Mouse (Mus musculus): ENCODE measurements around the gene Spata2l. TPM values are rescaled to one million over a fixed set of nuclear protein-coding genes. Genes with fewer than 3 reads are reported as not detected.
"Not testable (repeated sequence)": the region's sequence is repeated elsewhere in the genome, so short reads cannot be mapped to it uniquely, and the experiment has no call there.

Gene Spata2l
- polyA plus RNA-seq, 1 experiment from 2014 or later = 2.8 TPM

DNA sequence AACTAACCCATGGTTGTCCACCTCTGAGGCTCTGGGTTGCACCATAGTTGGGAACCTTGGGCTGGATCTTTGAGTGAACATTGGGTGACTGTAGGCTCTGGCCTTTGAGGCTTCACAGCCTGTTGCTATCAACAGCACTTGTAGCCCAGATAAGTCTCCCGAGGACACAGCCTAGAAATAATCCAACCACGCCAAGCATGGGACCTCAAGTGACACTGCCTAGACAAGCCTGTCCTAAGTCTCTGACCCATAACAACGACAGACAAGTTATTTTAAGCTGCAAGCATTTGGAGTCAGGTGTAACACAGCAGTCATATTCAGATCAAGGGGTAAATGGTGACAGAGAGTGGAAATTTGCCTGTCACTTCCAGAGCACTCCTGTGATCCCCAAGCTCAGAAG is 20.6 kb downstream of the Spata2l start:
- WGBS = 85% methylated on average over 3 of the region's 3 CpGs
- no peak overlapping the region for H3K27ac ChIP-seq
- 0 out of 2 replicates have a peak, but pooled peaks cover 7% of the 10 kb centered on the region for H3K36me3 ChIP-seq
- no peak overlapping the region for H3K9ac ChIP-seq
- no peak overlapping the region for H3K4me2 ChIP-seq (replicated peaks)
- peaks cover 23% of the 10 kb centered on the region for H3K4me1 ChIP-seq
- H3K4me3 ChIP-seq = no peak overlapping the region
- no peak for ATAC-seq (ENCODE audit: low FRiP score)
- H3K27me3 ChIP-seq = no peaks in the 10 kb centered on the region
- H3K9me3 ChIP-seq (replicated peaks) = no peaks in the 10 kb centered on the region

DNA sequence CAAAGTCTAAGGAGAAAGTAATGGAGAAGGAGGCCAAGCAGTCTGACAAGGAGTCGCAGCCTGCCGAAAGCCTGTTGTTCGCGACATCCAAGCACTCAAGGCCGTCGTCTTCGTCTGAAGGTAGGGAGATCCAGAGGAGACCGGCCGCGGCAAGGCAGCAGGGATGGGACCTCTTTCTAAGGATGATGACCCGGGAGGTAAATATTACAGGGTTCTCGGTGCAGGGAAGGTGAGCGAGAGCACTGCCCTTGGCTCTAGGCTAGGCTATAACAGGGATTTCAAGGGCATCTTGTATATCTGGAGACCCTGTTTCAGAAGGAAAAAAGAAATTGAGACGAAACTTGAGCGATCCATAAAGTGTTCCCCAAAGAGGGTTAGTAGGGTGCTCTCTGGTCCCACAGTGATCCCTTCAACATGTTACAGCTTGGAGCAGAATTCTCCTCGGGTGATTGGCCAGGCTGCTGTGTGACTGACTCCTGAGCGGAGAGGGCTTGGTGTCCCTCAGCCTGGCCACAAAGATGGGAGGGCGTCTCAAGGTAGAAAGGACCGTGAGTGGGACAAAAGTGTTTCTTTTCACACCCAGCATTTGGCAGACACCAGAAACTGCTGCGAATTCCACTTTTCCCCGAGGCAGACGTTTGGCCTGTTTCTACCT is 22.8 kb downstream of the Spata2l start:
- 21% methylated on average over 22 of the region's 22 CpGs for WGBS
- no peaks in the 10 kb centered on the region for H3K9me3 ChIP-seq (replicated peaks)
- H3K4me1 ChIP-seq = peaks cover 23% of the 10 kb centered on the region
- H3K36me3 ChIP-seq = peaks cover 29% of the 10 kb centered on the region
- peak overlapping the region; percentile 98 for H3K9ac ChIP-seq
- H3K27me3 ChIP-seq = no peaks in the 10 kb centered on the region
- H3K27ac ChIP-seq = peak overlapping the region; percentile 50; the same call in 1 of the 2 replicates
- ATAC-seq (ENCODE audit: low FRiP score) = no peak
- H3K4me2 ChIP-seq (replicated peaks) = peak overlapping the region; percentile 89
- peak overlapping the region; percentile 93 for H3K4me3 ChIP-seq

DNA sequence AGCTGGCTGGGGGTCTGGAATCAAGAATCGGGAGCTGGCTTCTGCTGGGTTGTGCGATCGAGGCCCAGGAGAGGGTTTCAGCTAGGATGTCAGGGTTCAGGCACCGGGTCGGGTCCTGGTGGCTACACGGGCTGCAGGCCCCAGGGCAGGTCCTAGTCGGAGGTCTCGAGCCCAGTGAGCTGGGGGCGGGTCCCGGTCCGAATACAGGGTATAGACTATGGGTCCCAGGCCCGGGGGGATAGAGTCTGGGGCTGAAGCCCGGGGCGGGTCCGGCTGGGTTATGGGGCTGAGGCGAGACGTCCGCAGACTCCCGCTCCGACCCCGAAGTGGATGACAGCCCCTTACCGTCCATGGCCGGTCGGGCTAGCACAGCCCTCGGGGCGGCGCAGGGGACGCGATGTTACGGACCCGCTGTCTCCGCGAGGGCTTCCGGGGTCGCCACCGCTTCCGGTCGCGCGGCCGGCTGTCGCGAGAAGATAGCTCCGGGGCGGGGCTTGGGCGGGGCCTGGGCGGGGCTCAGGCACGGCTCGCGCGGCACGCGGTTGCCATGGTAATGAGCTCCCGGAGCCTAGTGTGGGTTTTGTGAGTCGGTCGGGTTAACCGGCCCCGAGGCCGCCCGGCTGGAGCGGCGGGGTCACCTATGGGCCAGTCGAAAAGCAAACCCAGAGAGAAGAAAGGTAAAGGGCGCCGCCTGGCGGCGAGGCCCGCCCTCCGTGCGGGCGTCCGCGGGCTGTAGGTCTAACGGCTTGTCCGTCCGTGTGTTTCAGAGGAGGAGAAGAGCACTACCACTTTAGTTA is 23.5 kb downstream of the Spata2l start, which contains the start of the genes Chmp1a and Spata33:
Gene Chmp1a, minus strand, starts transcription at position 443 of the 797 bp plus-strand sequence.
Gene Spata33, plus strand, starts transcription at position 512 of the 797 bp plus-strand sequence.
- H3K4me3 ChIP-seq = peak within 1 kb of the TSS; percentile 93
- peak within 1 kb of the TSS; percentile 89 for H3K4me2 ChIP-seq (replicated peaks)
- 1% methylated on average over 76 of the region's 76 CpGs for WGBS
- ATAC-seq (ENCODE audit: low FRiP score) = peak; percentile 95
- H3K4me1 ChIP-seq = peaks cover 23% of the 10 kb centered on the region
- H3K9ac ChIP-seq = peak within 1 kb of the TSS; percentile 98
- H3K36me3 ChIP-seq = peaks cover 36% of the 10 kb centered on the region
- H3K27me3 ChIP-seq = no peaks in the 10 kb centered on the region
- no peaks in the 10 kb centered on the region for H3K9me3 ChIP-seq (replicated peaks)
- H3K27ac ChIP-seq = peak within 1 kb of the TSS; percentile 50

DNA sequence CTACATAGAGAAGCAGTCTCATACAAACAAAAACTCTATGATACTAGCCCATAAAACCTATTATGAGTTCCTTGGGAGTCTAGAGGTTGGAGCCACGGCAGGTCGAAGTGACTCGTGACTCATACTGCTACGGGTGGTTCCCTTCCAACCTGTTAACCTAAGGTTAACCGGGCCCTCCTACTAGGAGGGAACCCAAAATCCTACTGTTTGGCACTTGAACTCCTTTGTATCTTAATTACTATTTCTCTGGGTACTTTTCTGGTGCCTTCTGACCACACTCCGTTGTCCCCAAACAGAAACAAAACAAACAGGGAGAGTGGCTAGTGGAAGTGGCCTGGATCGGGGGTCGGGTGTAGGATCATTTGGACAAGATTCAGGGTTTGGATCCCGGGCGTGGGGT is 24.2 kb downstream of the Spata2l start:
- no peak for ATAC-seq (ENCODE audit: low FRiP score)

DNA sequence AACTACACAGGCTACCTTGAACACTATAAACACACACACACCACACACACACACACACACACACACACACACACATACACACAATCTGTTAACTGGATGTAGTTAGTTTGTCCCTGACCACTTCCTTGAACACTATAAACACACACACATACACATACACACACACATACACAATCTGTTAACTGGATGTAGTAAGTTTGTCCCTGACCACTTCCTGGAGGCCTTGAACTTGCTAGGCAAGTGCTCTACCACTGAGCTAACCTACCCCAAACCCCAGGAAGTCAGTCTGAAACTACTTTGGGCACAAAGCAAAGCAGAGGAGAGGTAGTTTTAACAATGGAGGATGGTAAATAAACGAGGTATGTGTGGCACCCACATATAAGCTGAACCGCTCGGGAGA is 32.5 kb downstream of the Spata2l start:
- Histone ChIP-seq H3K4me3 (no peak overlapping the region), H3K9ac (no peak overlapping the region), H3K27ac (no peak overlapping the region), H3K9me3 (replicated peaks) (no peaks in the 10 kb centered on the region), H3K4me2 (replicated peaks) (no peak overlapping the region), H3K27me3 (no peaks in the 10 kb centered on the region), H3K36me3 (peaks cover 41% of the 10 kb centered on the region), H3K4me1 (0 out of 2 replicates have a peak, but pooled peaks cover 3% of the 10 kb centered on the region)
- ATAC-seq (ENCODE audit: low FRiP score) = no peak
- 91% methylated on average over 3 of the region's 3 CpGs for WGBS

More for the DNA sequence above, 24.2 kb downstream of the Spata2l start:
- H3K4me1 ChIP-seq = peaks cover 23% of the 10 kb centered on the region
- peak overlapping the region; percentile 98 for H3K9ac ChIP-seq
- no peak overlapping the region for H3K27ac ChIP-seq
- no peaks in the 10 kb centered on the region for H3K9me3 ChIP-seq (replicated peaks)
- peaks cover 42% of the 10 kb centered on the region for H3K36me3 ChIP-seq
- no peaks in the 10 kb centered on the region for H3K27me3 ChIP-seq
- H3K4me2 ChIP-seq (replicated peaks) = peak overlapping the region; percentile 89
- H3K4me3 ChIP-seq = peak overlapping the region; percentile 93
- 45% methylated on average over 10 of the region's 10 CpGs for WGBS

DNA sequence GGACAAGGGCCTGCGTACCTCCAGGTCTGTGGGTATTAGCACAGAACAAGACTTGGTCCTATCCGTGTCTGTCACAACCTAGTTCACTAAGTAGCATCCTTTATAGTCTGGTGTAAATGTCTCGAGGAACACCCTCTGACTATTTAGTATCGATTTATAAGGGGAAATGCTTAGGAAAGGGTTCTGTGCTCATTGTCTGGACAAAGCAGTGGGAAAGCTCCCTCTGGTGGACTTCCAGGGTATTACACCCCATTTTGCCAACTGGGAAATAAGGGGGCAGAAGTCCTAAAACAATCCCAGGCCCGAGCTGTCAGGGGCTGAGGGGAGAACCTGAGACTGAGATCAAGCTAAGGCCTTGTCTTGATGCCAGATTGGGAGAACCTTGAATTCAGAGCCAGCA is 33.7 kb downstream of the Spata2l start:
- ATAC-seq (ENCODE audit: low FRiP score) = 0 out of 2 replicates have a peak, but pooled peaks have one; percentile 19
- WGBS = 30% methylated on average over 5 of the region's 5 CpGs
- Histone ChIP-seq H3K27ac (no peak overlapping the region), H3K4me1 (0 out of 2 replicates have a peak, but pooled peaks cover 3% of the 10 kb centered on the region), H3K36me3 (peaks cover 28% of the 10 kb centered on the region), H3K9ac (no peak overlapping the region), H3K27me3 (no peaks in the 10 kb centered on the region), H3K4me2 (replicated peaks) (no peak overlapping the region), H3K9me3 (replicated peaks) (no peaks in the 10 kb centered on the region), H3K4me3 (no peak overlapping the region)

DNA sequence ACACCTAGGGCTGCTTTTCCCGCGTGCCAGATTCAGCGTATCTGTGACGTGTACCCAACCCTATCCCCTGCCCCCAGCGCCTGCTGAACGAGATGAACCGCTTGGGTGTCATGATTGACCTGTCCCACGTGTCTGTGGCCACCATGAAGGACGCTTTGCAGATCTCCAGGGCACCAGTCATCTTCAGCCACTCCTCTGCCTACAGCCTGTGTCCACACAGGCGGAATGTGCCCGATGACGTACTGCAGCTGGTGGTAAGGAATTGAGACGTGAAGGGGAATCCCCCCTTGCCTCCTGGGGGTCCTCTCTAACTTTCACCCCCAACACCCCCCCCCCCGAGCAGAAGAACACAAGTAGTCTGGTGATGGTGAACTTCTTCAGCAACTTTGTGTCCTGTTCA is 36.2 kb downstream of the Spata2l start:
- no peaks in the 10 kb centered on the region for H3K9me3 ChIP-seq (replicated peaks)
- 75% methylated on average over 14 of the region's 14 CpGs for WGBS
- H3K27ac ChIP-seq = no peak overlapping the region
- H3K4me2 ChIP-seq (replicated peaks) = no peak overlapping the region
- H3K36me3 ChIP-seq = peaks cover 9% of the 10 kb centered on the region
- no peaks in the 10 kb centered on the region for H3K27me3 ChIP-seq
- H3K9ac ChIP-seq = no peak overlapping the region
- H3K4me1 ChIP-seq = 0 out of 2 replicates have a peak, but pooled peaks cover 3% of the 10 kb centered on the region
- ATAC-seq (ENCODE audit: low FRiP score) = no peak
- no peak overlapping the region for H3K4me3 ChIP-seq

DNA sequence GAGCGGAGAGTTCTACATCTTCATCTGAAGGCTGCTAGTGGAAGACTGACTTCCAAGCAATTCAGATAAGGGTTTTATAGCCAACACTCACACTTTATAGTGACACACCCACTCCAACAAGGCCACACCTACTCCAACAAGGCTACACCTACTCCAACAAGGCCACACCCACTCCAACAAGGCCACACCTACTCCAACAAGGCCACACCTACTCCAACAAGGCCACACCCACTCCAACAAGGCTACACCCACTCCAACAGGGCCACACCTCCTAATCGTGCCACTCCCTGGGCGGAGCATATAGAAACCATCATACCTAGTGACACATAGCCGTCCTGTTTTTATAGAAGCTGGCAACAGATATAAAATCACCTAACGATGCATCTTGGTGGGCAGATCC is 39.0 kb downstream of the Spata2l start:
- not testable (repeated sequence) for H3K4me1 ChIP-seq; H3K27ac ChIP-seq; H3K9ac ChIP-seq; H3K36me3 ChIP-seq; ATAC-seq (ENCODE audit: low FRiP score); H3K4me3 ChIP-seq; H3K9me3 ChIP-seq (replicated peaks); H3K27me3 ChIP-seq; H3K4me2 ChIP-seq (replicated peaks)
- WGBS = 75% methylated on average over 5 of the region's 5 CpGs

DNA sequence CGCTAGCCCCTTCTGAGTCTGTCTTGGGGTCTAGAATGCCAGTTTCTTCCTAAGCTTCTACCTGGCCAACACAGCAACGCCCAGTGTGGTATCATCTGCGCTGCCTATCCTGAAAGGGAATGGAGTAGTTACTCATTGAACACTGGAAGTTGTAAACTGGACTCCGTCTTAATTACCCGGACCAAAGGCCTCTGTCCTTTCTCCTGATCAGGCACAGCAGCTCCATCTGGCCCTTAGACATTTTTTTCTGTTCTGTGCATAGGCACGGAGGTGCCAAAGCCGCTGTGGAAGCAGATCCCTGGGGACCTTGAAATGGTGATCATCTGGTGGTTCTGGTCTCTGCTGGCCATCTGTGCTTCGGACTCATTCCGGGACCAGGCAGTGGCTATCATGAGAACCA is 42.3 kb downstream of the Spata2l start:
- H3K9ac ChIP-seq = no peak overlapping the region
- ATAC-seq (ENCODE audit: low FRiP score) = no peak
- H3K4me1 ChIP-seq = no peaks in the 10 kb centered on the region
- H3K4me3 ChIP-seq = no peak overlapping the region
- 86% methylated on average over 9 of the region's 9 CpGs for WGBS
- no peaks in the 10 kb centered on the region for H3K27me3 ChIP-seq
- no peak overlapping the region for H3K27ac ChIP-seq
- no peaks in the 10 kb centered on the region for H3K9me3 ChIP-seq (replicated peaks)
- no peak overlapping the region for H3K4me2 ChIP-seq (replicated peaks)
- no peaks in the 10 kb centered on the region for H3K36me3 ChIP-seq

DNA sequence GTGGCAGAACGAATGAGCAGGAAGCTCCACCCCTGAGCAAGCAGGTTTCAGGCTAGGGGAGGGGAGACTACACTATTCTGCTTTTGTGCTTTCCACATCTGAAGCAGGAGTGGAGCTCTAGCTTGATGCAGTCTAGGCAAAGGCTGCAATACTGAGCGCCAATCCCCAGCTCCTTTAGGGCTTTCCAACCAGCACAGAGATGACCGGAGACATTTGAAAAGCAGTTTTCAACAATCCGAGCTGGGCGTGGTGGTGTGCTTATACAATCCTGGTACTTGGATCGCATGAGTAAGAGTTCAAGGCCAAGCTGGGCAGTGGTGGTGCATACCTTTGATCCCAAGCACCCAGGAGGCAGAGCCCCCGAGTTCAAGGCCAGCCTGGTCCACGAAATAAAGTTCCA is 44.1 kb downstream of the Spata2l start:
- 61% methylated on average over 8 of the region's 8 CpGs for WGBS
- H3K4me1 ChIP-seq = no peaks in the 10 kb centered on the region
- no peak overlapping the region for H3K27ac ChIP-seq
- H3K36me3 ChIP-seq = no peaks in the 10 kb centered on the region
- no peaks in the 10 kb centered on the region for H3K27me3 ChIP-seq
- no peak overlapping the region for H3K9ac ChIP-seq
- no peak for ATAC-seq (ENCODE audit: low FRiP score)
- no peak overlapping the region for H3K4me3 ChIP-seq
- H3K9me3 ChIP-seq (replicated peaks) = no peaks in the 10 kb centered on the region
- H3K4me2 ChIP-seq (replicated peaks) = no peak overlapping the region

DNA sequence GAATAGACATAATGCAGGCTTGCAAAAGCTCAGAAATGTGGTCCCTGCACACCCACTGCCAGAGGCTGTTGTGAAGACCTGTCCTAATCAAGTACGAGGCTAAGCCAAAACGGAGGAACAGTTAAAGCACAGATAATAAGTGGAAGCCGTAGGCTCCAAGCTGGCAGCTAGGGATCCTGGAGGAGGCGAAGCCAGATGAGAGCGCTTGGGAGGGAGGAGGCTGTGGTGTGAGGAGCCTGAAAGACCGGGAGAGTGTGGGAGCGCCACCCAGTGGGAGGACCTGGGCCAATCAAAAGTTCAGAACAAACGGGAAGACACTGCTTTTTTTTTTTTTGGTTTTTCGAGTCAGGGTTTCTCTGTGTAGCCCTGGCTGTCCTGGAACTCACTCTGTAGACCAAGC is 45.4 kb downstream of the Spata2l start:
- no peak overlapping the region for H3K27ac ChIP-seq
- H3K36me3 ChIP-seq = no peaks in the 10 kb centered on the region
- no peak overlapping the region for H3K9ac ChIP-seq
- no peaks in the 10 kb centered on the region for H3K9me3 ChIP-seq (replicated peaks)
- no peaks in the 10 kb centered on the region for H3K27me3 ChIP-seq
- H3K4me1 ChIP-seq = peaks cover 3% of the 10 kb centered on the region
- 4% methylated on average over 9 of the region's 9 CpGs for WGBS
- no peak for ATAC-seq (ENCODE audit: low FRiP score)
- no peak overlapping the region for H3K4me3 ChIP-seq
- H3K4me2 ChIP-seq (replicated peaks) = no peak overlapping the region

DNA sequence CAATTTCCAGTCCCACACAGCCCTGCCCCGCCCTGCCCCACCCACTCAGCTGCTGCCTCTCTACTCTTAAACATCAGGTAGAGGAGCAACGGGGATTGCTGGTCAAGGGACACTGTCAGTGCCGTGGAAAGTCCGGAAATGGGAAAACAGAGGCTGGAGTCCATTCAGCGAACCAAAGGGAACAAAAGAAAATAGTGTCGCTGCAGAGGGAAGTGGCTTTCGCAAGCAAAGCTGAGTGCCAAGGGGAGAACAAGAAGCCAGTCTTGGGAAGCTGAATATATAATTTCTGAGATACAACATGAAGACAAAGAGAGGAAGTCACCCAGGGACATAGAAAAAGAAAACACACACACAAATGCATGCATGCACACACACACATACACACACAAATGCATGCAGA is 47.2 kb downstream of the Spata2l start:
- H3K4me2 ChIP-seq (replicated peaks) = no peak overlapping the region
- H3K4me3 ChIP-seq = no peak overlapping the region
- no peaks in the 10 kb centered on the region for H3K36me3 ChIP-seq
- no peak overlapping the region for H3K9ac ChIP-seq
- no peaks in the 10 kb centered on the region for H3K9me3 ChIP-seq (replicated peaks)
- no peak for ATAC-seq (ENCODE audit: low FRiP score)
- no peaks in the 10 kb centered on the region for H3K27me3 ChIP-seq
- WGBS = 81% methylated on average over 7 of the region's 7 CpGs
- peaks cover 3% of the 10 kb centered on the region for H3K4me1 ChIP-seq
- no peak overlapping the region for H3K27ac ChIP-seq

Data from hindbrain, embryonic 12.5 days (tissue).